Mouse (Mus musculus) liver, embryonic 14.5 days (tissue): Measurements from ENCODE around the gene Gramd1b.

Source experiments
- CTCF ChIP-seq: IDR thresholded peaks from 2 replicates; pipeline ENCODE4 v1.5.1; 2016; ENCODE audit warnings: antibody characterized with exemption, low read depth, control low read depth
- EP300 ChIP-seq: IDR thresholded peaks from 2 replicates; pipeline ENCODE4 v1.6.1; 2016; ENCODE audit warnings: antibody characterized with exemption, low read depth

- TF ChIP-seq CTCF, result no peak
- no peak for TF ChIP-seq EP300
Observed at GRCm38 (mm10) chr9:40418803-40419202, 112.4 kb downstream of the Gramd1b start.
